Mouse (Mus musculus): Measurements from ENCODE around the gene Cep162.

Cep162 gene

DNA sequence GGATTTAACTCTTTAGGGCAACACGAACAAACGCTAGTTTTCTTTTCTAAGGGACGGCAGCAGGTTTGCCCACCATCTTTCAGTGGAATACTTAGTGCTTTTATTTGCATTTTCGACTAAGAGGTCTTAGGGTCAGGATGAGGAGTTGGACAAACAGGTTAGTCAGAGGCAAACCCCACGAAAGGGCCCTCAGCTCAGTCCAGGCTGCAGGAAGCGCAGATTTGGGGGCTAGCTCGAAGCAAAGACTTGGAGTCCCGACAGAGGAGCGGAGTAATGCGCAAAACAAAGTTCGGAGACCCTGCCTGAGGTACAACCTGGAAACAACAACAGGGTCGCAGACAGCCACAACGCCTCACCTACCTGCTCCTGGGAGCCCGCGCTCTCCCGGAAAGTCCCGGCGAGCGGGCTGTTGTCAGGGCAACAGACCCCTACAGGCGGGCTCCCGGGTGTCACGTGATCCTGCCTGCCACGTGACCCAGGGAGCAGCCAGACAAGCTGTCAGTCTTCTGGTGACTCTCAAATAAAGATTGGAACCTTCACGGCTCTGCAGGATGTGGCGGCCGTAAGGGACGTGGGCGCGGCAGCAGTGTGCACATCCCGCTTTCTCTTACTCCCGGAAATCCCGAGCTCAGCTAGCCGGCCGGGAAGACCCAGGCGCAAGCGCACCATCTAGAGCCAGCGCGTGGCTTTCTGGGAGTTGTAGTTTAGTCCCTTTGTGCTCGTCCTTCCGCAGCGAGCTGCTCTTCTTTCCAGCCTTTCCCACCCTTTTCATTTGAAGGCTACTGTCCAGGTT is at the start of gene Cep162:
Gene Cep162, minus strand, starts transcription at position 634 of the 793 bp plus-strand sequence.
- CTCF ChIA-PET: no interaction called here

DNA sequence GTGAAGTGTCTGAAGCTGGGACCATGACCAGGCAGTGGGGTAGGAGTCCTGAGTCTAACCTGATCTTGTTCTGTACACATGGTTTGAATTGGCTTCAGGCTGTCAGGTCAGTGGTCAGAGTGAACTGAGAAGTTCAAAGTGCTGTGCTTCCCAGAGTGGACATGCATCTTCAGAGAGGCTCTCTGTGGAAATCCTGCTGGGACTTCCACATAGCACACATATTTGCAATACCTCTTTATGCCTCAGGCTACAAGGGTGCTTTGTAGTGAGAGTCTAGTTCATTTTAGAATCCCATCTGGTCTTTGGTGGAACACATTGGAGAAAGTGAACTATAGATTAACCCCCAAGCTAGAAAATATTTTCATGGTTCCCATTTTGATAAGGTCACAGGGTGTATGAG is 47.9 kb upstream of the Cep162 start:
- CTCF ChIA-PET: no interaction called here

DNA sequence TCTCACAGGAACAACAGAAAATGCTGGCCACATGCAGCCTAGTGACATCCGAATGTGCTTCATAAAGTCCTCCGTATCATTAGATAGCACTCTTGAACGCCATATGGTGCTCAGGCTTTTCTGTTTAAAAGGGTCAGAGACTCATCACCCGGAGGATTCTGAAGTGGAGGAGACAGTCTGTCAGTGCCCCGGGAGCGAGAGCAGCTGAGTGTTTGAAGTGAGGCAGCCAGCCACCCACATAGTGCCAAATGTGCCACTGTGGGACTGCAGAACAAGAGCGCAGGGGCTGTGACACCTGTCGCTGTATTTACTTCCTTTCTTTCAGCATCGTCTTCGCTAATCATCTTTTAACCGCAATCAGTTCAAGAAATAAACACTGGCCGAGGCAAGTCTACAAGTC is 43.6 kb upstream of the Cep162 start:
- CTCF ChIA-PET: no interaction called here

DNA sequence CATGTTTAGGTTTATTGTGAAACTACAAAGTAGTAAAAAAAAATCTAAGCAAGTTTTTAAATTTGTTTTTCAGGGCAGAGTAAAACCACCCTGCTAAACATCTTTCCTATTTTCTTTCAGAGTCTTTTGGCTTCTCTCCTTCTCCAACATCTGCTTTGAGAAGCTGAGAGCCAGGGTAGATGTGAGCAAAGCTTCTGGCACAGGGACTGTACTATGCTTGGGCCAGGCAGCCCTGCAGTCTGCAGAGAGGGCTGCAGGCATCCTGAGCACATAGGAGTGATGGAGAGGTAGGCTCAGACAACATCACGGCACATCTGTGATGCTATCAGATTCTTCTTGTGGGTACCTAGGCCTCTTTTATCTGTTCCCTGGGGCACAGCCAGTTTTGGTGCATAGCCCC is 42.2 kb upstream of the Cep162 start:
- CTCF ChIA-PET: no interaction called here

- CTCF ChIA-PET: no interaction called here
Measured at GRCm38 (mm10) chr9:87255696-87256030, 327 bp upstream of the Cep162 start.

GRCm38 (mm10) chr9:87248118-87248517 is 7.2 kb downstream of the Cep162 start:
- CTCF ChIA-PET: no interaction called here

- CTCF ChIA-PET: no interaction called here
Measured at GRCm38 (mm10) chr9:87247678-87248077, 7.7 kb downstream of the Cep162 start.

DNA sequence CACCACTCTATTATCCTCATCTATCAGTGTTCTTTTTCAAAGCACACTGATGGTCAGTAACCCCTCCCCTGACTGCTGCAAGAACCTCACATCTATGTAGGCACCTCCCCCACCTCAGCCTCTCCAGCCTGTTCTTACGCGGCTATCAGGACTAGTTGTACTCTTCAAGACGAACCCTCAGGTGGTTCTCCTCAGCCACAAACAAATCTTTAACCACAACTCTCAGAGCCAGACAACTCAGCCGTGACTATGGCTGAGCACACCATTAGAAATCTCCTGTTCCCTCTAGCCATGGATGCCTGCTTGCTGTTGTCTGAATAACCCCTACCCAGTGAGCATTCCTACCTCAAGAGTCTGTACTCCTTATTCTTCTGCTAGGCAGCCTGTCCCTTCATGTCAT is 42.1 kb downstream of the Cep162 start:
- CTCF ChIA-PET: no interaction called here

DNA sequence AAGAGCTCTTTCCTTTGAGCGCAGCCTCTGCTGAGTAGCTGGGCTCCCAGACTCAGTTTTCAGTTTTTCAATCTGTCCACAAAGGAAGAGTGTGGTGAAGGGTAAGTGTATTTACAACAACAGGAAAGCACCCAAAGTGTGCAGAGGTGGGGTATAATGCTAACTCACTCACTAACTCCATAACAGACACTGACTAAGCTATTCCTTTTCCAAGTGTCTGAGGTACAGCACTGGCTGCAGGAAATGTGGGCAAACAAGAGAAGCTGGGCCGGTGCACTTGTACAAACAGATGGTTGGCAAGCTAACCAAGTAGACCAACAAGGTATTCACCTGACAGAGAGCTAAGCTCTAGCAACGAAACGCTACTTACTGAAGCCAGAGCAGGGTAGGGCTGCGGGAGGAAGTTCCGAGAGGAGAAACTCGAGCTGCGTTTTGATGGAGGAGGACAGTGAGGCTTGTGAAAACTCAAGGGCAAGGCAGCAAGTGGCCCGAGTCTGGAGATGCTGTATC is 44.5 kb downstream of the Cep162 start:
- CTCF ChIA-PET: no interaction called here

DNA sequence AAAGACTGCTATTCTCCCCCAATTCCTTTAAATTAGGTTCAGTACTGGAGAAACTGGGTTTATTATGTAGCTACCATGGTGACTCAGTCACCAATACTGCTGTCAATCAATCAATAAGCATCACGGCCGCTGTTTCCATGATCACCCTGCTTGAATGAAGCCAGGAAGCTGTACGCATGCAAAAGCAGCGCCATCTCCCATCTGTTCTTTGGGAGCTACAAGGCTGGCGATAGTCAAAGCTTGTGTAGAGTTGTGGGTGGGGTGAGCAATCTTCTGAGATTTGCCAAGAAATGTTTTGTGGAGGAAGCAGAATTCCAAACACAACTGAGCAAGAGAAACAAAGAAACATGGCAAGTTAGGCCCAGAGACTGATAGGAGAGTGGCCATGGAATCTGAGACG is 52.9 kb downstream of the Cep162 start:
- CTCF ChIA-PET: no interaction called here

- CTCF ChIA-PET: no interaction called here
Measured at GRCm38 (mm10) chr9:87200919-87201318, 54.4 kb downstream of the Cep162 start.

DNA sequence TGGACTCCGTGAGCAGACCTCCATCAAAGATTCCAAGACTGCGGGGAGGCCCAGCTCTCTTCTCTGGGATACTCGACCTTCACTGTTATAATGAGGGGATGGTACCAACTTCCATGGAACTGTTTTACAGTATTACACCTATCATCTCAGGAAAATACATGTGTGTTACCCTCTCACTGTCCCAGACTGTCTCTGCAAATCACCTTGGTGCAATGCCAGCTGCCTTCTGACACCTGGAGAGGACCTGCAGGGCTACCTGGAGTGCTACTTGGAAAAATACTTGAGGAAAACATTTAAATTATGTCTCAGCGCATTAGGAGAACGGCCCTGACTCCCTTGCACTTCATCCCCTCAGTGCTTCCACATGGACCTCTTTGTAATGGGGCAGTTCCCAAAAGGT is 54.9 kb downstream of the Cep162 start:
- CTCF ChIA-PET: no interaction called here

GRCm38 (mm10) chr9:87198036-87198435 is 57.3 kb downstream of the Cep162 start:
- CTCF ChIA-PET: interaction anchor here (0.7 kb wide), 1 partner anchor 1242 kb away, joined by 8 read pairs; no protein-coding TSS in a partner anchor

DNA sequence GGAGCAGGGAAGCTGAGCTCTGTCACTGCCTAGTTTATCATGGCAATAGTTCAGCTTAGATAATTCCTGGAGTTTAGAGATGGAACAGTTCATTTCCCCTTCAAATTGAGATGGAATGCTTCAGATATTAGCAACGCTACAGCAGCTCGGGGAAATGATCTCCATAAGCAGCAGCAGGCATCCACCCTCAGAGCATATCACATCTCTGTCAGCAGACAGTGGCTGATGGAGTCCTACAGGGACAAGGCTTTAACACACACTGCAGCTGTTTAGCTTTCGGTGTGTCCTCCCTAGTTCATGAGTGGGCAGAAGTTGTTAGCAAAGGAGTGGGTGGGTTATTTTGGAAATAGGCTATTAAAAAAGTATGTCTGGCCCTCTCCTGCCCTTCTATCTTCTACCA is 58.1 kb downstream of the Cep162 start:
- CTCF ChIA-PET: interaction anchor here (0.7 kb wide), 1 partner anchor 1243 kb away, joined by 8 read pairs; no protein-coding TSS in a partner anchor

DNA sequence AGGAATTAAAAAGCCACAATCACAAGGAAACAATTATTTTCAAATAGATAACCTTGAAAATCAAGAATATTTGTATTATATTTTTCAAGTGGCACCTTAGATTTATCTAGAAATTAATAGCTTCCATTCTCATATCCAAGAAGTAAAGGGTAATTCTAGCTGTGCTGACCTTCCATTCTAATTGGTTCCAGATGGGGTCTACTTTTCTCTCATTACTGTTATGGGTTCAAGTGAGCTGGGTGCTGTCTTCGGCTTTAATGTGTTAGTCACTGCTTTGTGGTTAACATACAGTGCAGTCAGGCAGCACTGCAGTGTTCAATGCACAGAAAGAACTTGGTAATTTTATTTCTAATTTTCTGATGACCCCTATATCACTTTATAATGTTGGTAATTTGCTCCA is 61.6 kb downstream of the Cep162 start:
- CTCF ChIA-PET: interaction anchor here (0.5 kb wide), 1 partner anchor 19 kb away, joined by 6 read pairs; no protein-coding TSS in a partner anchor

DNA sequence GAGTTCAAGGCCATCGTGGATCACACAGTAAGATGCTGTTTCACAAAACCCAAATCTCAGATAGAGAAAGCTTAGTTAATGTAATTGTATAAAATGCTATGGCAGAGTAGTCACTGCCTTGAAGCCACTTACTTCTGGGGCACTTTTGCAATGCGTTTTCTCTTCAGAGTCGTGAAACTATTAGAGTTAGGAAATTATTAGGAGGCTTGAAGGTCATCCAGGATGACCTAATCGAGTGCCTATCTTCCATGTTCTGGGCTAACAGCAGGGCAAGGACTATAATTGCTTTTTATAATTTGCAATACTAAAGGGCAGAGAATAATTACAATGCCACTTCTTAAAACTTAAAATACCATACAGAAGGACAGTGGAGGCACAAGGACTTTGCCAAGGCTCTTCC is 68.0 kb downstream of the Cep162 start:
- CTCF ChIA-PET: no interaction called here

DNA sequence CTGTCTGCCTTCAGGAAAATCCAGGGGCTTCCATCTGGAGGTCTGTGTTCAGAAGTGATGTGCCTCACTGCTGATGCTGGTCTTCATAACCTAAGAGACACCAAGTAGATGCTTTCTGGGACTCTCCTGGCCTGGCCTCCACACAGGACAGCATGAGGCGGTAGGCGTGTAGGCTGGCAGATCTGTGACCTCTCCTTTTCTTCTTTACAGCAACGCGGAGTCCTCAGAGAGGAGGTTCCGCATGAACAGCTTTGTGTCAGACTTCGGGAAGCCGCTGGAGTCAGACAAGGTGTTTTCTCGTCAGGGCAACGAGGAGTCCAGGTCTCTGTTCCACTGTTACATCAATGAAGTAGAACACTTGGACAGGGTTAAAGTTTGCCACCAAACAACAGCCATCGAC is 73.1 kb downstream of the Cep162 start:
- CTCF ChIA-PET: no interaction called here

GRCm38 (mm10) chr9:87178534-87178933 is 76.8 kb downstream of the Cep162 start:
- CTCF ChIA-PET: no interaction called here

DNA sequence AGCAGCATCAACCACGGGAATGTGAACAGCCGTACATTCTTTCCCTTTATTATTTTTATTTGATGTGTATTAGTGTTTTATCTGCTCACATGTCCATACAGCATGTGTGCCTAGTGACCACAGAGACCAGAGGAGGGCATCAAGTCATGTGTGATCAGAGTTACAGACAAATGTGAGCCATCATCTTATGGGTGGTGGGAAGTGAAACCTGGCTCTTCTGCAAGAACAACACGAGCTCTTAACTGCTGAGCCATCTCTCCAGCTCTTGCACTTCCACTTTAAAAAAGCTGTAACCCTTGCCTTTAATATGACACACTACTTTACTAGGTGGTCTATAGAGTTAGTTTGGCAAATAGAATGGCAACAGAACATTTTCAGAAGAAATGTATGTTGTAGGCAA is 83.8 kb downstream of the Cep162 start:
- CTCF ChIA-PET: no interaction called here

- CTCF ChIA-PET: no interaction called here
Measured at GRCm38 (mm10) chr9:87170891-87171290, 84.4 kb downstream of the Cep162 start.

DNA sequence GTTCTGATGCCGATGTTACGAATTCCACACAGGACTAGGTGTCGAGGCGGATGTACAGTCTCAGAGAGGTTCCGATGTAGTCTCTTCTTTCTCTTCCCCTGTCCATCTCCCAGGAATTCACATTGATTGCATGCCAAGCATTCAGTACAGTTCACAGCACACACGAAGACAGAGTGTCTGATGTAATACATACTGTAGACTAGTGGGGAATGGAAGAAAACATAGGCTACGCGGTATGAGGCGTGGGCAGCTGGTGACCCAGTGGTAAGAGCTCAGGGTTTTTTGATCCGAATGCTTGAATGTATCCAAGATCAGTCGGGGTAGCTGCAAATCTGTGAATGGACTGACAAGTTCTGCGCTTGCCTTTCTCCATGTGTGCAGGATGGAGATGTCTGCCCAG is 86.2 kb downstream of the Cep162 start:
- CTCF ChIA-PET: no interaction called here

- CTCF ChIA-PET: no interaction called here
Measured at GRCm38 (mm10) chr9:87168051-87168450, 87.3 kb downstream of the Cep162 start.

DNA sequence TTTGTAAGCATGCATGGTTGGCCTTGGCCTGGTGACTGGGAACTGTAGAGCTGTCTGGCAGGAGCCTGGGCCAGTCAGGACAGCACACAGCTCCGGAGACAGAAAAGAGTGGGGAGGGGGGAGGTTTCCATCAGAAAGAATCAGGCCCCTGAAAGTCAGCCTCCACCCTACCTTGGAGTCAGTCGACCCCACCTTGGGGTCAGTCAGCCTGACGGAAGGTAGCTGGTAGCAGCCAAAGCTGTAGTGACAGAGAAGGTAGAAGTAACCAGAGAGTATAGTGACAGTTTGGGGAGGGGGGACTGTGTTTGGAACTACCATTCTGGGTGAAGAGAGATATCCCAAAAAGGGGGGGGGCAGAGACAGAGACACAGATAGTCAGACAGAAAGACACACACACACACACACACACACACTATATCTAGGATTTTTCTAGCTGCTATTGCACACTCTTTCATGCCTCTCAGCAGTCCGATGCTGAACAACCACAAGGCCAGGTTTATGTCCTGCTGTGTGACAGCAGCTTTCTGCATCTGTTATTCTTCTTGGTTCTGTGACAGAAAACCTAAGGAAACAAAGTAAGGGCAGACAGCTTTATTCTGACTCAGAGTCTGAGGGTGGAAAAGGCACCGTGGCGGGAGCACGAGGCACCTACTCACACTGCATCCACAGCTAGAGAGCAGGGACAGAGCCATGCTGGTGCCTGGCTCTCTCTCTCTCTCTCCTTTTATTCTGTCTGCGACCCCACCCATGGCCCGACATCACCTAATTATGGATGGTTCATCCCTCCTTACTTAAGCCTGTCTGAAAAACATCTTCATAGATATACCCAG is 88.1 kb downstream of the Cep162 start:
- CTCF ChIA-PET: no interaction called here

Measured in spleen, embryonic (tissue).